Mouse (Mus musculus): ENCODE measurements around the gene Adh4. TPM values are rescaled to one million over a fixed set of nuclear protein-coding genes. Genes with fewer than 3 reads are reported as not detected.
A peak's percentile ranks its signal among the peaks of the same experiment; 100 is the strongest.

Gene Adh4
- total and polyA plus RNA-seq, 2 experiments from 2014 or later: not detected

- no peaks in the 10 kb centered on the region for H3K9me3 ChIP-seq (ENCODE audit: low read length)
- WGBS: 85% methylated on average over 6 of the region's 6 CpGs
- H3K4me3 ChIP-seq (ENCODE audit: low read length): no peak overlapping the region
- no peak for TF ChIP-seq CTCF (IDR thresholded peaks at IDR 0.05; ENCODE audit: low read depth)
- ATAC-seq (no peak), DNase-seq (ENCODE audit: low spot score) (no peak)
- no peaks in the 10 kb centered on the region for H3K36me3 ChIP-seq (ENCODE audit: insufficient read depth, low read length)
- H3K4me2 ChIP-seq (ENCODE audit: low read depth, low read length): no peak overlapping the region
- H3K4me1 ChIP-seq (ENCODE audit: insufficient read depth, low read length): no peaks in the 10 kb centered on the region
- H3K27me3 ChIP-seq (ENCODE audit: insufficient read depth, low read length): no peaks in the 10 kb centered on the region
- H3K27ac ChIP-seq: no peak overlapping the region
- no peak overlapping the region for H3K9ac ChIP-seq (replicated peaks; ENCODE audit: low read length)
Observed at GRCm38 (mm10) chr3:138419369-138419768, 4.1 kb downstream of the Adh4 start.

DNA sequence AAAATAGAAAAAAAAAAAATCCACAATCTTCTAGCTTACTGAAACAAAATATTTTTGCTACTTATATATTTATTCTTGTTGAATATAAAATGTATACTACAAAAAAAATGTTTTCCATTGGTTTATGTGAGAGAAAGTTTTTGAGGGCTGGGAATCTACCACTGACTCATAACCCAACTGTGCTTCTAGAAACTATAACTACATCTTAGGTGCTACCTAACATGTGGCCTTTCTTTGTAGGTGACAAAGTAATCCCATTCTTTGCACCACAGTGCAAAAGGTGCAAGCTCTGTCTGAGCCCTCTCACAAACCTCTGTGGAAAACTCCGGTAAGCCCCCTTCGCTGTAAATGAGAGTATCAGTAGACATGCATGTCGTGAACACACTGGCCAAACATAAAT is 5.1 kb downstream of the Adh4 start:
- Histone ChIP-seq H3K36me3 (ENCODE audit: insufficient read depth, low read length) (no peaks in the 10 kb centered on the region), H3K27ac (no peak overlapping the region), H3K4me3 (ENCODE audit: low read length) (no peak overlapping the region), H3K4me2 (ENCODE audit: low read depth, low read length) (no peak overlapping the region), H3K9ac (replicated peaks; ENCODE audit: low read length) (no peak overlapping the region), H3K4me1 (ENCODE audit: insufficient read depth, low read length) (no peaks in the 10 kb centered on the region), H3K9me3 (ENCODE audit: low read length) (no peaks in the 10 kb centered on the region), H3K27me3 (ENCODE audit: insufficient read depth, low read length) (no peaks in the 10 kb centered on the region)
- WGBS: 92% methylated on average over 3 of the region's 3 CpGs
- ATAC-seq (no peak), DNase-seq (ENCODE audit: low spot score) (no peak)
- TF ChIP-seq CTCF (IDR thresholded peaks at IDR 0.05; ENCODE audit: low read depth): no peak

DNA sequence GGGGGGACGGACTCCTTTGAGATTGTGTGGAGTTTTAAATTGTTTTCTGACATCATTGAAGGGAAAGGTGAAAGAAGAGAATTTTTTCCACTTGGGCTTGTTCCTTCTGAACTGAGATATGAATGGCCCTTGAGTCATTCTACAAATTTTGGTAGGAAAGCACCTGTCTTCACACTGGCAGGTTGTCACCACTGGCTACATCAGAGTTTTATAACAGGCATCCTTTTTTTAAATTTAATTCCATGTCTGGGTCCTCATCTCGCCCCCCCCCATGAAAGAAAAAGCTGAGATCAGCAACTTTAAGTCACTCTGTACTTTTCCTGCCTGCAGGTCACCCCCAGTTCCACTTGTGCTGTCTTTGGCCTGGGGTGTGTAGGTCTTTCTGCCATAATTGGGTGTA is 8.4 kb downstream of the Adh4 start:
- H3K36me3 ChIP-seq (ENCODE audit: insufficient read depth, low read length): no peaks in the 10 kb centered on the region
- DNase-seq (ENCODE audit: low spot score) (no peak), ATAC-seq (no peak)
- 57% methylated on average over 2 of the region's 2 CpGs for WGBS
- no peaks in the 10 kb centered on the region for H3K4me1 ChIP-seq (ENCODE audit: insufficient read depth, low read length)
- no peak overlapping the region for H3K9ac ChIP-seq (replicated peaks; ENCODE audit: low read length)
- H3K27me3 ChIP-seq (ENCODE audit: insufficient read depth, low read length): no peaks in the 10 kb centered on the region
- no peak for TF ChIP-seq CTCF (IDR thresholded peaks at IDR 0.05; ENCODE audit: low read depth)
- H3K27ac ChIP-seq: no peak overlapping the region
- H3K9me3 ChIP-seq (ENCODE audit: low read length): no peaks in the 10 kb centered on the region
- no peak overlapping the region for H3K4me3 ChIP-seq (ENCODE audit: low read length)
- no peak overlapping the region for H3K4me2 ChIP-seq (ENCODE audit: low read depth, low read length)

DNA sequence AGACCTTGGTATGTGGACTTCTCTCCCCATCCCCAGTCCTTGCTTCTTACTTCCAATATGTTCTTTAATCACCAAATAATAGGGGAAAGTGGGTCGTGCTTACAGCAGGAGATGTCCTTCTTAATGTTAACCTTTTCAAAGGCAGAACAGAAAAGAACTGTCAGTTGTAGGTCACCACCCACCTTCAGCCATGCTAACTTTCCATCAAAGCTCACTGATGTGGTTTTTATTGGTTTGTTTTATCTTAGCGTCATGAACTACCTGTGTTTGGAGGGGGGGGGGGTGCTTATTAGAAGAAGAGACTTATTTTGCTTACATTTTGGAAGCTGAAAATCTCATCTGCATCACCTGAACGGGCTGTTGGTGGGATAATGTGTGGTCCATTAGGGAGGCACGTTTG is 9.0 kb downstream of the Adh4 start:
- 74% methylated on average over 4 of the region's 4 CpGs for WGBS
- Histone ChIP-seq H3K4me1 (ENCODE audit: insufficient read depth, low read length) (no peaks in the 10 kb centered on the region), H3K9me3 (ENCODE audit: low read length) (no peaks in the 10 kb centered on the region), H3K4me3 (ENCODE audit: low read length) (no peak overlapping the region), H3K4me2 (ENCODE audit: low read depth, low read length) (no peak overlapping the region), H3K27me3 (ENCODE audit: insufficient read depth, low read length) (no peaks in the 10 kb centered on the region), H3K36me3 (ENCODE audit: insufficient read depth, low read length) (no peaks in the 10 kb centered on the region), H3K9ac (replicated peaks; ENCODE audit: low read length) (no peak overlapping the region), H3K27ac (no peak overlapping the region)
- TF ChIP-seq CTCF (IDR thresholded peaks at IDR 0.05; ENCODE audit: low read depth): no peak
- no peak for DNase-seq (ENCODE audit: low spot score)
- no peak for ATAC-seq

GRCm38 (mm10) chr3:138430360-138430976 is 15.2 kb downstream of the Adh4 start:
- H3K4me3 ChIP-seq (ENCODE audit: low read length): no peak overlapping the region
- ATAC-seq (no peak), DNase-seq (ENCODE audit: low spot score) (no peak)
- WGBS: 83% methylated on average over 6 of the region's 6 CpGs
- H3K9ac ChIP-seq (replicated peaks; ENCODE audit: low read length): no peak overlapping the region
- H3K9me3 ChIP-seq (ENCODE audit: low read length): no peaks in the 10 kb centered on the region
- H3K27me3 ChIP-seq (ENCODE audit: insufficient read depth, low read length): no peaks in the 10 kb centered on the region
- no peak for TF ChIP-seq CTCF (IDR thresholded peaks at IDR 0.05; ENCODE audit: low read depth)
- H3K4me1 ChIP-seq (ENCODE audit: insufficient read depth, low read length): no peaks in the 10 kb centered on the region
- no peak overlapping the region for H3K27ac ChIP-seq
- H3K36me3 ChIP-seq (ENCODE audit: insufficient read depth, low read length): no peaks in the 10 kb centered on the region
- H3K4me2 ChIP-seq (ENCODE audit: low read depth, low read length): no peak overlapping the region

GRCm38 (mm10) chr3:138431835-138432234 is 16.6 kb downstream of the Adh4 start:
- no peaks in the 10 kb centered on the region for H3K4me1 ChIP-seq (ENCODE audit: insufficient read depth, low read length)
- peak; percentile 74 for TF ChIP-seq CTCF (IDR thresholded peaks at IDR 0.05; ENCODE audit: low read depth)
- H3K4me2 ChIP-seq (ENCODE audit: low read depth, low read length): no peak overlapping the region
- no peaks in the 10 kb centered on the region for H3K36me3 ChIP-seq (ENCODE audit: insufficient read depth, low read length)
- H3K9me3 ChIP-seq (ENCODE audit: low read length): no peaks in the 10 kb centered on the region
- ATAC-seq: peak; percentile 61
- H3K9ac ChIP-seq (replicated peaks; ENCODE audit: low read length): no peak overlapping the region
- DNase-seq (ENCODE audit: low spot score): peak; percentile 84
- H3K27me3 ChIP-seq (ENCODE audit: insufficient read depth, low read length): no peaks in the 10 kb centered on the region
- H3K27ac ChIP-seq: no peak overlapping the region
- H3K4me3 ChIP-seq (ENCODE audit: low read length): no peak overlapping the region
- 62% methylated on average over 2 of the region's 2 CpGs for WGBS

GRCm38 (mm10) chr3:138438716-138439115 is 23.4 kb downstream of the Adh4 start:
- Histone ChIP-seq H3K4me1 (ENCODE audit: insufficient read depth, low read length) (peaks cover under 1% of the 10 kb centered on the region), H3K27ac (no peak overlapping the region), H3K9ac (replicated peaks; ENCODE audit: low read length) (no peak overlapping the region), H3K27me3 (ENCODE audit: insufficient read depth, low read length) (no peaks in the 10 kb centered on the region), H3K4me3 (ENCODE audit: low read length) (no peak overlapping the region), H3K4me2 (ENCODE audit: low read depth, low read length) (no peak overlapping the region), H3K36me3 (ENCODE audit: insufficient read depth, low read length) (no peaks in the 10 kb centered on the region), H3K9me3 (ENCODE audit: low read length) (no peaks in the 10 kb centered on the region)
- ATAC-seq (no peak), DNase-seq (ENCODE audit: low spot score) (no peak)
- TF ChIP-seq CTCF (IDR thresholded peaks at IDR 0.05; ENCODE audit: low read depth): no peak
- 86% methylated on average over 3 of the region's 3 CpGs for WGBS
